Mouse (Mus musculus): Measurements from ENCODE around the gene Nr1i2.
"Not testable (repeated sequence)": the region's sequence is repeated elsewhere in the genome, so short reads cannot be mapped to it uniquely, and the experiment has no call there.

Nr1i2 gene

GRCm38 (mm10) chr16:38286541-38286940, 8.1 kb downstream of the Nr1i2 start:
- DNase-seq: peak; percentile 24 to 70

GRCm38 (mm10) chr16:38285801-38286200, 8.8 kb downstream of the Nr1i2 start:
- no peak for DNase-seq

- no peak for DNase-seq
These were observed 11.3 kb downstream of the Nr1i2 start for GRCm38 (mm10) chr16:38283300-38283699.

DNA sequence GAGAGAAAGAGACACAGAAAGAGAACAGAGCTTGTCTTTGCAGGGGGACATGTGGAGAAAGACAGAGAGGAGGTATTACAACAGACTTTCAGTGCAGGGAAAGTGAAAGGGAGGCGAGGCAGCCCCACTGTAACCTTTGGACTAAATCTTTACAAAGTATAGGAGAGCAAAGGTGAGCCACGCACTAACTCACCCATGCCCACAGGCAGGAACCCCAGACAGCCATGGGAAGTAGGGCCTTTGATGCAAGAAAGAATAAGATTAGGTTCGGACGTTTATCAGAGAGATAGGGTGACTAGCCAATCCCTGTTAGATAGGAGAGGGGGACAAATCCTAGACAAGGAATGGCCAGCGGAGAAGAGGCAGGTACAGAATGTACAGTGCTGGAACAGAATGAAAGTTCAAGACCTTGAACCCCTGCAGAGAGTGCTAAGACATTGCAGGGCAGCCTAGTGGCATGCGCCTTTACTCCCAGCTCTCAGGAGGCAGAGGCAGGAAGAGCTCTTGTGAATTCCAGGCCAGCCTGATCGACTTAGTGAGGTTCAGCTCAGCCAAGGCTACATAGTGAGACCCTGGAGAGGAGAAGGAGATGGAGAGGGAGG, 12.0 kb downstream of the Nr1i2 start:
- DNase-seq: peak in 1 of 2 experiments; percentile 35

- no peak for DNase-seq
These were observed 13.7 kb downstream of the Nr1i2 start for GRCm38 (mm10) chr16:38280951-38281350.

GRCm38 (mm10) chr16:38279794-38280193, 14.8 kb downstream of the Nr1i2 start:
- DNase-seq: no peak

- DNase-seq: no peak
These were observed 19.9 kb downstream of the Nr1i2 start for GRCm38 (mm10) chr16:38274737-38275136.

DNA sequence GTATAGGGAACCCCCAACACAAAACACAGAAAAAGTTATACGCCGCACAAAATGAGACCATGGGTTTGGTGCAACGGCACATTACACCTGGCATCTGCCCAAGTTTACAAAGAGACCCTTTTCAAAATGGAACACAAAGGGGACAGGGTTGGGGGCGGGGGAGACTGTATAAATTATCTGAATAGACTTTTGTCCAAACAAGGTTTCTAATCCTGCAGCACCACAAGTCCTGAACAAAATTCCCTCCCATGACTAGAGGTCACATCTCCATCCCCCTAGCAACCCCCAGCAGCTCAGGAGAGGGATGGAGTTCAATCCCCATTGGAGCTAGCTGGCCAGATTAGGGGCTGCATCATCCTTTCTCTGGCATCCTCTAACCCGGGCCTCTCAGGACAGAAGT, 22.1 kb downstream of the Nr1i2 start:
- DNase-seq: no peak

DNA sequence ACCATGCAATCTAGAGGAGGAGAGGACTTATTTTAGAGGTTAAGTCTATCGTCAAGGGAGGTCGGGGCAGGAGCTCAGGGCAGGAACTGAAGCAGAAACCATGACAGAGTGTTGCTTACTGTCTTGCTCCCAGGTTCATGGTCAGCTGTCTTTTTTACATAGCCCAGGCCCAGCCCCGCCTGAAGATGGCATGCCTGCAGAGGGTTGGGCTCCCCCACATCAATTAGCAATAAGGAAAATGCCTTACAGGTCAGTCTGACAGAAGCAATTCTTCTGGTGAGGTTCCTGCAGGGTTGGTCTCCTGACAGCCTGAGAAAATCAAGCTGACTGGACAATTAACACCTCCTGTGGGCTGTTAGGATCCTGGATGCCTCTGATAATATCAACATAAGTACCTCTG, 23.0 kb downstream of the Nr1i2 start:
- no peak for DNase-seq

GRCm38 (mm10) chr16:38255927-38256326, 38.7 kb downstream of the Nr1i2 start:
- peak; percentile 36 to 49 for DNase-seq

DNA sequence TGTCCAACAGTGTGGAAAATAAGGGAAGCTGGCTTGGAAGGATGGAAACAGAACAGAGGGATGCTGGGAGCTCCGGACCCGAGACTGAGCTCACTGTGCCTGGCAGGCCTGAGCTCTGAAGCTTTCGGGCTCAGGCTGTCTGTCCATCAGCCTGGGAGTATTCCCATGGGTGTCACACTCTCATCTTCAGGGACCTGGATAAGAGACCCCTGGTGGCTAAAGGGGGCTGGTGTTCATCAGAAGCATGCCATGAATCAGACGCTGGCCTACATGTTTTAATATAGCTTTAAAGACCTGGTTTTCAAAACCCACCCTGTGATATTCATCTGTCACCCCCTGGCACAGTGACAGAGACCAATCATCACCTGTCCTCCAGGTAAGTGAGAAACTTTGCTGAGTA, 39.5 kb downstream of the Nr1i2 start:
- no peak for DNase-seq

- no peak for DNase-seq
These were observed 40.6 kb downstream of the Nr1i2 start for GRCm38 (mm10) chr16:38254001-38254400.

DNA sequence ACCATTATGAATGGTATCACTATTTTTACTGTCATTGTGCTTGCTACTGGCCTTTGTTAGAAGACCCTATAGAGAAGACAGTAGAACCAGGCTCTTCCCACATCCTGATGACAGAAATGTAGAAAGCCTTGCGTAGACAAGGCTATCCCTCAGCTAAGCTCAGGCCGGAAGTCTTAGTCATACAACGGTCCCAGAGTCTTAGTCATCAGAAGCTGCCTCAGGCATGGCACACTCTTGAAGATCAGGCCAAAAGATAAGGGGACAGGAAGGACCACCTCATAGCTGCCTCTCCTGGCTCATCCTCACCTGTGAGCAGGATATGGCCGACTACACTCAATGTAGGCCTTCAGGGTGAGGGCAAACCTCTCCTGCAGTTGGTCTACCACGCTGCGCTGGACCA, 44.2 kb downstream of the Nr1i2 start:
- DNase-seq: no peak

DNA sequence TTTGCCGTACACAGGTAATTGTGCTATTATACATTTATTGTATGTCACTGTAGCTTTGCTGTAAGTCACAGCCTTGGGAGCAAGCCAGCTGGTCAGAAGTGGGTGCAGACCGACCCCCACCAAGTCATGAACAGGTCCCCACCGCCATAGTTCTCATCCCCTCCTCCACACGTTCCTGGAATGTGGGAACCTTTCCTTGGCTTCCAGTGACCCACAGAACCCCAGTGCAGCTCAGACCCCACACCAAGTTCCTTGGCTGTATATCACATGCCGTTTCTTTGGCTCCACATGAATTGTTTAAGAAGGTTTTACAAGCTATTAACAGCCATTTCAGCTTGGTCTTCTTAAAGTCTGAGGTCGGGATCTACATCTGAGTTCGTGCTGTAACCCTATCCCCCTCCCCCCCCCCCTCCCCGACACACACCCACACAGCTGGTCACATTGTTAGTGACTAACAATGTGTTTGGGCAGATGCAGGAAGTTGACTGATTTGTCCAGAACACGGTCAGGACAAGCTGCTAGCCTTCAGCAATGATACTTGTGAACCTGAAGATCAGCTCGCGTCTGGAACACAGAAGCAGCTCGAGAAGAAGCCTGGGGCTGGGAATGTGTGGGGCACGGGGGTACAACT, 46.2 kb downstream of the Nr1i2 start:
- no peak for DNase-seq

- DNase-seq: no peak
These were observed 48.6 kb downstream of the Nr1i2 start for GRCm38 (mm10) chr16:38245849-38246585.

DNA sequence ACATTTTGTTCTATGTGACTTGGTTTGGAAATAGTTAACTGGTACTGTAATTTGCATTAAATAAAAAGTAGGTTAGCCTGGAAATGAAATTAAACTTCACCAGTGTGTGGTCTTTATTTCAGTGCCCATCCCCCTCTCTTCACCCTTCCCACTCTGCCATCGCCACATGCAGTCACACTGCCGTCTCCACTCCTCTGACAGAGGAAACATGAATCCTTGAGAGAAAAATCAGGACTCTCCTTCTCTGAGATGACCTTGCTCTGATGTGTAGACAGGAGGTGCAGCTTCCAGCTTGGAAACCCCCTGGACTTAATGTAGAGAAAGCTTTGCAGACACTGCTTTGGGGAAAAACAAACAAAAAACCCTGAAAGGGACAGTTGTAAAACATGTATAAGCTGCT, 49.2 kb downstream of the Nr1i2 start:
- DNase-seq: no peak

DNA sequence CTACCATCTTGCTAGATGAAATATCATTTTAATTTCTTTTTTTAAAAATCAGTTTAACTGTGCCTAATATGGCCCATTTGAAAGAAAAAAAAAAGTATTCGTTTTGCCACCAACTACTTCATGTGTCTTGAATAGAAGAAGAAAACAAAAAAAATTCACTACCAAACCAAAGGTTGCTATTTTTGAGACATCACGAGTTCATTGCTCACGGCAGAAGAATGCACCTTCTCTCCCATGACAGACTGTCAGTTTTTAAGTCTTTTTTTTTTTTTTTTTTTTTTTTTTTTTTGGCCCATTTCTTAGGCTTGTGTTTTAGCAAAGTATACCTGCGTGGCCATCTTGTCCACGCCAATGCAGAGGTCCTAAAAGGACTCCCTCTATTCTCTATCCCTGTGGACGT, 50.5 kb downstream of the Nr1i2 start:
- no peak for DNase-seq

DNA sequence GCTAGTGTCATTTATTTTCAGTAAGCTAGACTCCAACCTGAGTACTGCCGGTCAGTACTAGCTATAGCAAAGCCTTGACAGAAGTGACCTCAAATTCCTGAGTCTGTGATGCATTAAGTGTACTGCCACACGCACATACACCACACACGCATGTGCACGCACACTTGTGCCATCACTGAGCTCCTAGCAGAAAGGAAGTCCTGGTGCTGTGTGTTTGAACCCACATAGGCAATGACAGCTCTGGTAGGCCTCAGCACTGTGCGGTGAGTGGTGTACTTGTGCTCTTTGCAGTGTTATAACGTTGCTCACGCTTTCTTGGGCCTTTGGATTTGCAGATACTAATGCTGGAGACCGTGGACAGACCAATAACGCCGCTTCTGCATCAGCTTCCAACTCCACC, 54.5 kb downstream of the Nr1i2 start:
- no peak for DNase-seq

DNA sequence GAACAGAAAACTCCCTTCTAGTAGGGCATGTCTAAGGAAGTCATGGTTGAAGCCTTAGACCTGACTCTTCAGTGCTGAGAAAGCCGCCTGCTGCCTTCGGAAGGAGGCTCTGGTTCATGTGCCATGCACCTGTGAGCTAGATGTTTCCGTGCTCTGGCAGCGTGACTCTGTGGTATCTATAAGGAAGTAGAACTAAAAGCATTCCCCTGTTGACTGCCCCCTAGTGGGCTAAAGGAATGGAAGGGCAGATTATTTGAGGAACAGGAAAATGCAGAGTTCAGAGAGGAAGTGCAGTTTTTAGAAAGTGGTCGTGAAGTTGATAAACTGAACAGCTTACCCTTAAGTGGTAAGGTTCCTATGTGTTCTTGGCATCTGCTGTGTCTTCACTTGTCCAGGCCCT, 54.9 kb downstream of the Nr1i2 start:
- peak; percentile 11 to 56 for DNase-seq

DNA sequence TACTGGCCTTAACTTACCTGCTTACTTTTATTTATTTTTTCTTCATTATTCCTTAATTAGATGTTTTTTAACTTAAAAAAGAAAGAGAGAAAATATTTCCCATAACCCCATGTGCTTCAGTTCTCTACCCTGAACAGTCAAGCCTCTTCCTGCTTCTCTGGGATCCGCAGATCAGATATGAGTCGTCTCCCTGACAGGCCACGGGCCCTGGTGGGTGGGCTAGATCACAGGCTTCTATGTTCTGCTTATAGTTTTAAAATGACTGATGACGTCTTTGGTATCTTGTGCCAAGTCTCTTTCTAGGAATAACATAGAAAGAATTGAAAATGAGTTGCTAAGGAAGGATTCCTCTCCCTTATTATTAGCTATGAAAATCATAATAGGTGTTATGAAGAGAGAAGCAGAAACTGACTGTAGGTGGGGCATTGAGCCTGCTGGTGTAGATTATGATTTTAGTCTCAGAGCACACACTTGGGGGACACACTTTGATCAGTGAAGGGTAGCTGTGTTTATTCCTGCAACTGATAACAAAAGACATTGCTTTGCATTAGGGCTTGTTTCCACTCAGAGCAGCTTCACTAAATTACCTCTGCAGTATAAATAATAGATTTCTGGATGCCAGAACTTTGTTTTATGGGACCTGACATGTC, 57.6 kb downstream of the Nr1i2 start:
- DNase-seq: no peak

GRCm38 (mm10) chr16:38222491-38222890, 72.1 kb downstream of the Nr1i2 start:
- DNase-seq: not testable (repeated sequence)

- no peak for DNase-seq
These were observed 89.4 kb downstream of the Nr1i2 start for GRCm38 (mm10) chr16:38205272-38205671.
